Mouse (Mus musculus): ENCODE measurements around the gene Lhpp. TPM values are rescaled to one million over a fixed set of nuclear protein-coding genes. Genes with fewer than 3 reads are reported as not detected.

Gene Lhpp
- polyA plus RNA-seq, 1 experiment from 2014 or later: 14.5 TPM

DNA sequence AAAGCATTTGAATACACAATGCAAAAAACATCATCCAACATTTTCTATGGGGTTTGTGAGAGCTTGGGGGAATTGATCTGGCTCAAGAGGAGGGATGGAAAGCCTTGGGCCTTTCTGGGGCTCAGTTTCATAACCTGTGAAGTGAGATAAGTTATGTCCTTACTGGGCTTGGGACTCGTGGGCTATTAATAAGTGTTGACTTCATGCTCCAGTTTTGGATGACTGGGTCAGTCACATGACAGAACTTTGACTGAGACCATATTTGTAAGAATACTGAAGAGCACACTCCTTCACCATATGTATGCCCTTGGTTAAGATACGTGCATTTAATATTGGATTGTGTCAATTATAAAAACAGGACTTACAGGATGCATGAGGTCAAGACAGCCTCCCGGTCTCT is 17.0 kb downstream of the Lhpp start:
- Histone ChIP-seq H3K4me3 (no peak overlapping the region), H3K9ac (no peak overlapping the region), H3K4me1 (peaks cover 5% of the 10 kb centered on the region; the same call in 1 of the 2 replicates), H3K27ac (no peak overlapping the region), H3K4me2 (no peak overlapping the region), H3K9me3 (replicated peaks) (no peaks in the 10 kb centered on the region), H3K36me3 (ENCODE audit: poor library complexity, severe bottlenecking) (no peaks in the 10 kb centered on the region), H3K27me3 (0 out of 2 replicates have a peak, but pooled peaks cover 4% of the 10 kb centered on the region)
- WGBS: 93% methylated on average over 3 of the region's 3 CpGs
- no peak for ATAC-seq

DNA sequence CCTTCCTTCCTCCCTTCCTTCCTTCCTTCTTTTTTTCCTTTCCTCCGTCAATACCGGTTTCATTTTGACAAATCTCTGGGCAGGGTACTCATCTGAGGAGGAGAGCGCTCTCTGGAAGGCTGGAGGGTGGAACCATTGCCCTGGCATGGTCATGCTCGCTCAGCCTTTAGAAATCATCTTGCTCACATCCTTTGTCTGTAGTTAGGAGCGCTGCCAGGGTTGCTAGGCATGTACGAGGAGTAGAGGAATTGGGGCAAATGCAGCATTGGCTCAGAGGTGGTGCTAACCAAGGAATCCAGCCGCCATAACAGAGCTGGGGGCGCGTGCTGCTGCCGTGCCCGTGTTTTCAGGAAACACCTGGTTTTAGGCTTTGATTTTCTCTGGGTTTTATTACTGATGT is 20.9 kb downstream of the Lhpp start:
- no peak for ATAC-seq
- no peak overlapping the region for H3K4me2 ChIP-seq

DNA sequence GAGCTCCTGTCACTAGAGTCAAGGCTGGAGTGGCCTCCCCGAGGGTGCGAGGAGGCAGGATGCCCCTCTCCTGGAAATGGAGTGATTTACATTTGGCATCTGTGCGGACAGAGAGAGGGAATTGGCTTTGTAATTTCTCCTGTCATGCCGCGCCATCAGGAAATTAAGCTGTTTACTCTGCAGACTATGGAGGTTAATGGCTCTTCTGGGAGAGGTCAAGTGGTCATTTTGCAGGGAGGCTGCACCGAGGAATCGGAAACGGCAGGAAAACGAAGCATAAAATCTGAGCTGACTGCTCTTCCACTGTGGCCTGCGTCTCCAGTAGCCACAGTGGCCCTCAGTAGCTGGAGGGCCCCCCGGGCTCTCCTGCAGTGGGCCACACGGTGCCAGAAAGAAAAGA is 26.9 kb downstream of the Lhpp start:
- Histone ChIP-seq H3K9ac (no peak overlapping the region), H3K9me3 (replicated peaks) (no peaks in the 10 kb centered on the region), H3K4me2 (no peak overlapping the region), H3K4me3 (no peak overlapping the region), H3K27me3 (no peaks in the 10 kb centered on the region), H3K36me3 (ENCODE audit: poor library complexity, severe bottlenecking) (no peaks in the 10 kb centered on the region), H3K4me1 (peaks cover 10% of the 10 kb centered on the region), H3K27ac (no peak overlapping the region)
- 62% methylated on average over 12 of the region's 12 CpGs for WGBS
- no peak for ATAC-seq

More for the DNA sequence above, 20.9 kb downstream of the Lhpp start:
- Histone ChIP-seq H3K27ac (no peak overlapping the region), H3K36me3 (ENCODE audit: poor library complexity, severe bottlenecking) (no peaks in the 10 kb centered on the region), H3K9me3 (replicated peaks) (no peaks in the 10 kb centered on the region), H3K9ac (no peak overlapping the region), H3K27me3 (0 out of 2 replicates have a peak, but pooled peaks cover 4% of the 10 kb centered on the region), H3K4me1 (peaks cover 5% of the 10 kb centered on the region; the same call in 1 of the 2 replicates), H3K4me3 (no peak overlapping the region)
- 71% methylated on average over 11 of the region's 11 CpGs for WGBS

DNA sequence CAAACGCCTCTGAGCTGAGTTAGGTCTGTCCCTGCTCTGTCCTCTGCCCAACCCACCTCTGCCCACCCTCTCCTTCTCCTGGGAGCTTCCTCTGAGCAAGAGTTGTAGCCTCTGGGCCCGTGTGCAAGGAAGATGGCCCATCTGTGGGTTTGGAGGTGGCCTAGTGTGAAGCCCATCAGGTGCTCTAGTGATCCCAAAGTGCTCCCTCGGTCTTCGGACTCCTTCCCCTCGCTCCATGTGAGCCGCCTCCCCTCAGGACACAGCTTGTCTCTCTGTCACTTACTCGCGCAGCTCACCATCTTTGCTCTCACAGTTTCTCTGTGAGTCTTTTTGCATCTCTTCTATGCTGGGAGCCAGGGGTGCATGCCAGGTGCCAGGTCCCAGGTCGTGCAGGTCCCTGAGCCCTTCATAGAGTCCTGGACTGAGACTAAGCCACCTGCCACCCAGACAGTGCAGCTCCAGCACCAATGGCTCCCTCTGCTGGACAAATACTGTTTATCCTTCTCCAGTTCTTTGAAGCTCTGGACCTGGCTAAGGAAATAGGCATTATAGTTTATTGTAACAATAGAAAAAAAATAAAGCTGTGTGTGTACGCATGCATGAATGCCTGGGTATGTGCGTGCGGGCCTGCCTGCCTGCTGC is 28.1 kb downstream of the Lhpp start:
- no peaks in the 10 kb centered on the region for H3K27me3 ChIP-seq
- peak; percentile 85 for ATAC-seq
- H3K4me3 ChIP-seq: no peak overlapping the region
- H3K9me3 ChIP-seq (replicated peaks): no peaks in the 10 kb centered on the region
- no peaks in the 10 kb centered on the region for H3K36me3 ChIP-seq (ENCODE audit: poor library complexity, severe bottlenecking)
- no peak overlapping the region for H3K27ac ChIP-seq
- 60% methylated on average over 12 of the region's 12 CpGs for WGBS
- H3K4me2 ChIP-seq: no peak overlapping the region
- peaks cover 10% of the 10 kb centered on the region for H3K4me1 ChIP-seq
- H3K9ac ChIP-seq: no peak overlapping the region

DNA sequence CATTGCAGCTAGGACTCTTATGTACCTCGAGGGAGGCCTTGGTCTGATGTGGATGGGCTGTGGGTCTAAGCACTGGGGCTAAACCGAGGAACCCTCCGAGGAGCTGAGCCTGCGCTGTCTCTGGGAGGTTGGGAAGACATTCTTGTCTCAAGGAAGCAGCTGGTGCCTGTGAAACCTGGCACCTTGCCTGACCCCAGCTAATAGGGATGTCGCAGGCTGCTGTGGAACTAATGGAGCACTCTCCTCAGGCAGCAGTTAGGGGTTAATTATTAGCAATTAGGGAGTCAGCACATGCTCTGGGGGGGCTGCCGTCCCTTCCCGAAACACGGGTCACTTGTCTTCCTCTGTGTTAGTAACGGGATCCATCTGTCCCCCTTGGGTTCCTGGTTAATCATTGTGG is 30.5 kb downstream of the Lhpp start:
- no peak for ATAC-seq
- no peaks in the 10 kb centered on the region for H3K27me3 ChIP-seq
- no peak overlapping the region for H3K4me3 ChIP-seq
- peaks cover 10% of the 10 kb centered on the region for H3K4me1 ChIP-seq
- H3K36me3 ChIP-seq (ENCODE audit: poor library complexity, severe bottlenecking): no peaks in the 10 kb centered on the region
- no peak overlapping the region for H3K27ac ChIP-seq
- no peak overlapping the region for H3K9ac ChIP-seq
- WGBS: 39% methylated on average over 9 of the region's 9 CpGs
- no peak overlapping the region for H3K4me2 ChIP-seq
- no peaks in the 10 kb centered on the region for H3K9me3 ChIP-seq (replicated peaks)

DNA sequence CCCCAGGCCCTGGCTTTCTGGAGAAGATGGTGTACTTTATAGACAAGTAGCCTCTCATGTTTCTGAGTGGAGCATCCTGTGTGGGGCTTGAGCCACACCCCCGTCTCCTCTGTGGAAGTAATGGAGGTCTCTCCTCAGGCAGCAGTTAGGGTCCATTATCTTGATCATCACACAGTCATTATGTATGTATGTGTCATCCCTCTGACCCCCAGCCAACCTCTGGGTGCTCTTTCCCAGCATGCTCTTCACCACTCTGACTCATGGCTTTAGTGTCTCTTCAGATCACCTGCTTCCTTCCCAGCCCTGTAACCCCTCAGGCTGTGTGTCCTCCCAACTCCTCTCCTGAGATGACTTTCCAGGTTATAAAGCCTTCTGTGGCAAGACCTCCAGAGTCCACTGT is 31.2 kb downstream of the Lhpp start:
- Histone ChIP-seq H3K36me3 (ENCODE audit: poor library complexity, severe bottlenecking) (no peaks in the 10 kb centered on the region), H3K9ac (no peak overlapping the region), H3K9me3 (replicated peaks) (no peaks in the 10 kb centered on the region), H3K27ac (no peak overlapping the region), H3K4me1 (peaks cover 10% of the 10 kb centered on the region), H3K4me3 (no peak overlapping the region), H3K27me3 (no peaks in the 10 kb centered on the region), H3K4me2 (no peak overlapping the region)
- 94% methylated on average over 1 of the region's 1 CpGs for WGBS
- no peak for ATAC-seq

DNA sequence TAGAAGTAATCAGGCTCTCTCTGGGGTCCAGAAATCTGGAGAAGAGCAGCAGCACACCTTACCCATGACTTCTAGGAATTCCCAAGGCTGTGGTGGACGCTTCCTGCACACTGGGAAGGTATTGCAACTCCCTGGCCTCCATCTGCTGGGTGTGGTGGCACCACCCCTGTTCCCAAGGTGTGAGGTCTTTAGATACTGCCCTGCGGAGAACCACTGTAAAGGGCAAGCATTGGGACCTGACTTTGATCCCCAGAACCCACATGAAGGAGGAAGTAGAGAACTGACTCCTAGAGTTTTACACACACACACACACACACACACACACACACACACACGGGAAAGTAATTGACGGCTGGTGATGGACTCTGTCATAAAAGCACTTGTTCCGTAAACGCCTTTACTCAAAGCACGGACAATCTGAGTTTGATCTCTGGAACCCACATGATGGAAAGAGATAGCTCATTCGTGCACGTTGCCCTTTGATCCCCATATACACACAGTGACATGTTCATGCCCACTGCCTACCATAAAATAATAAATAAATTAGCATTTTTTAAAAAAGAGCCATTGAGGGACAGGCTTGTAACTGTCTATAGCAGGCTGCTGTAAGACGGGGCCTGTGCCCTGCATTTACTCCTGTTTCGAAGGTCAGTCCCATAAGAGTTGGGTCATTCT is 34.3 kb downstream of the Lhpp start:
- peaks cover 10% of the 10 kb centered on the region for H3K4me1 ChIP-seq
- H3K4me3 ChIP-seq: no peak overlapping the region
- no peaks in the 10 kb centered on the region for H3K9me3 ChIP-seq (replicated peaks)
- ATAC-seq: no peak
- H3K9ac ChIP-seq: no peak overlapping the region
- H3K27me3 ChIP-seq: no peaks in the 10 kb centered on the region
- H3K4me2 ChIP-seq: no peak overlapping the region
- no peaks in the 10 kb centered on the region for H3K36me3 ChIP-seq (ENCODE audit: poor library complexity, severe bottlenecking)
- H3K27ac ChIP-seq: no peak overlapping the region
- WGBS: 88% methylated on average over 11 of the region's 11 CpGs

DNA sequence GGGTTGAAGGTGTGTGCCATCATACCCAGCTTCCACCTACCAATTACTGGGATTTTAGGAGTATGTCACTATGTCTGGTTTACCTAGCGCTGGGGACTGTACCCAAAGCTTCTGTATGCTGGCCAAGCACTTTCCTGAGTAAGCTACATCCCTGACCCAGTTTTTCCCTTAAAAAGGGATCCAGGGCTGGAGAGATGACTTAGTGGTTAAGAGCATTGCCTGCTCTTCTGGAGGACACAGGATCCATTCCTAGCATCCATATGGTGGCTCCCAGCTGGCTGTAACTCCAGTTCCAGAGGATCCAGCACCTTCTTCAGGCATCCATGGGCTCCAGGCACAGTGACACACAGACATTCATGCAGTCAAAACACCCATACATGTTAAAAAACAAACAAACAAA is 36.1 kb downstream of the Lhpp start:
- Histone ChIP-seq H3K27ac (no peak overlapping the region), H3K36me3 (ENCODE audit: poor library complexity, severe bottlenecking) (no peaks in the 10 kb centered on the region), H3K9me3 (replicated peaks) (no peaks in the 10 kb centered on the region), H3K4me2 (no peak overlapping the region), H3K4me3 (no peak overlapping the region), H3K27me3 (no peaks in the 10 kb centered on the region), H3K9ac (no peak overlapping the region), H3K4me1 (peaks cover 1% of the 10 kb centered on the region)
- no peak for ATAC-seq
- 96% methylated on average over 1 of the region's 1 CpGs for WGBS

DNA sequence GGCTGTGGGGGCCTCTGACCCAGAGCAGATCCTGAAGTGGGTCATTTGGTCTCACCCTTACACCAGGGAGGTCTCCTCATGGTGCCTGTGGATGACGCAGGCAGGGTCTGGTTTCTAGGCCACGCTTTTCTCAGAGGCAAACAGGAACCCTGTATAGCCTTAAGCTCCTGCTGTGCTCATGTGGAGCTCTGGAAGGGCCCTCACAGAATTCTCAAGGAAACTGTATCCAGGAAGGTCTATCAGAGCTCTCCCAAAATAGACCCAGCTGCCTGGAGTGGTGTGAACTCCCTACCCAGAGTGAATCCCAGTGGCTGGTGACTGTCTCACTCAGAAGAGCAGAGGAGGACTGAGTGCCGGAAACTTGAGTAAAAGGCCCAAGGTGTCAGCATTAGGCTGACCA is 44.0 kb downstream of the Lhpp start:
- WGBS: 84% methylated on average over 3 of the region's 3 CpGs
- H3K4me1 ChIP-seq: peaks cover 36% of the 10 kb centered on the region

DNA sequence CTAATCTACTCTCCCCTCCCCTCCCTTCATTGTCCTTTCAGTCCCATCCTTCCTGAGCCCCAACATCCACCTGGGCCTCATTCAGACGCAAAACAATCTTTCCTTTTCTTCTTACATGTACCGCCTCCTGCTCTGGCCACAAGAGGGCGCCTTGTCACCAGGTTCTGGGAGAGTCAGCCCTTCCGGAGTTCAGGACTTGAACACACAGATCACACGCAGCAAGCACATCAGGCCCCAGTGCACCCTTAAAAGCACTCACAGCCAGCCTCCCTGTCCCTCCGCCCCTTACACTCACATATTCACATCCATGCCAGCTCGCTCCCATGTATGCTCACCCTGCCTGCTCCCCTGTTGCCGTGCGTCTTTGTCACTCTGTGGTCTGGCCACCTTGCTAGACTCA is 45.6 kb downstream of the Lhpp start:
- Histone ChIP-seq H3K27ac (peak overlapping the region; percentile 66; the same call in 1 of the 2 replicates), H3K9ac (no peak overlapping the region), H3K36me3 (ENCODE audit: poor library complexity, severe bottlenecking) (no peaks in the 10 kb centered on the region), H3K27me3 (peaks cover 8% of the 10 kb centered on the region; the same call in 1 of the 2 replicates), H3K9me3 (replicated peaks) (no peaks in the 10 kb centered on the region), H3K4me1 (peaks cover 46% of the 10 kb centered on the region), H3K4me3 (no peak overlapping the region), H3K4me2 (peak overlapping the region; percentile 10; the same call in 1 of the 2 replicates)
- ATAC-seq: peak; percentile 78
- WGBS: 8% methylated on average over 9 of the region's 9 CpGs

More for the DNA sequence above, 44.0 kb downstream of the Lhpp start:
- H3K4me3 ChIP-seq: no peak overlapping the region
- H3K9me3 ChIP-seq (replicated peaks): no peaks in the 10 kb centered on the region
- no peak overlapping the region for H3K4me2 ChIP-seq
- ATAC-seq: no peak
- peaks cover 6% of the 10 kb centered on the region; the same call in 1 of the 2 replicates for H3K27me3 ChIP-seq
- H3K27ac ChIP-seq: no peak overlapping the region
- H3K36me3 ChIP-seq (ENCODE audit: poor library complexity, severe bottlenecking): no peaks in the 10 kb centered on the region
- H3K9ac ChIP-seq: no peak overlapping the region

DNA sequence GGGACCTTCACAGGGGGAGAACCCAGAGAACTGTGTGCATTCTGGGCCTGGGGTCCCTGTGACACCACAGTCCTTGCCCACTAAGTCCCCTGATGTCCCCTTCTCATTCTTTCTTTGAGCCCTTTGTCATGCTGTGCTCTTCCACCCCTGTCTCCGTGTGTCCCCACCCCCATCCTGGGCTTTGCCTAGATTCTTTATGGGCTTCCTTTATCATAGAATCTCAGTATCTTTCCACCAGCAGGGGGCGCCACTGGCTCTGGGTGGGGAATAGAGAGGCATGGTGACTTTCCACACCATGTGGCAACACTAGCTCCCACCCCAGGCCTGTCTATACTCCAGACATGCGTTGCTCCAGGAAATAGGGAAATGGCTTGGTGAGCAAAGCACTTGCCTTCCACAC is 46.1 kb downstream of the Lhpp start:
- ATAC-seq: peak; percentile 72
- H3K4me3 ChIP-seq: no peak overlapping the region
- peak overlapping the region; percentile 66; the same call in 1 of the 2 replicates for H3K27ac ChIP-seq
- no peak overlapping the region for H3K9ac ChIP-seq
- H3K4me2 ChIP-seq: peak overlapping the region; percentile 10; the same call in 1 of the 2 replicates
- H3K9me3 ChIP-seq (replicated peaks): no peaks in the 10 kb centered on the region
- no peaks in the 10 kb centered on the region for H3K36me3 ChIP-seq (ENCODE audit: poor library complexity, severe bottlenecking)
- peaks cover 49% of the 10 kb centered on the region for H3K4me1 ChIP-seq
- H3K27me3 ChIP-seq: peaks cover 8% of the 10 kb centered on the region; the same call in 1 of the 2 replicates
- WGBS: 4% methylated on average over 3 of the region's 3 CpGs

DNA sequence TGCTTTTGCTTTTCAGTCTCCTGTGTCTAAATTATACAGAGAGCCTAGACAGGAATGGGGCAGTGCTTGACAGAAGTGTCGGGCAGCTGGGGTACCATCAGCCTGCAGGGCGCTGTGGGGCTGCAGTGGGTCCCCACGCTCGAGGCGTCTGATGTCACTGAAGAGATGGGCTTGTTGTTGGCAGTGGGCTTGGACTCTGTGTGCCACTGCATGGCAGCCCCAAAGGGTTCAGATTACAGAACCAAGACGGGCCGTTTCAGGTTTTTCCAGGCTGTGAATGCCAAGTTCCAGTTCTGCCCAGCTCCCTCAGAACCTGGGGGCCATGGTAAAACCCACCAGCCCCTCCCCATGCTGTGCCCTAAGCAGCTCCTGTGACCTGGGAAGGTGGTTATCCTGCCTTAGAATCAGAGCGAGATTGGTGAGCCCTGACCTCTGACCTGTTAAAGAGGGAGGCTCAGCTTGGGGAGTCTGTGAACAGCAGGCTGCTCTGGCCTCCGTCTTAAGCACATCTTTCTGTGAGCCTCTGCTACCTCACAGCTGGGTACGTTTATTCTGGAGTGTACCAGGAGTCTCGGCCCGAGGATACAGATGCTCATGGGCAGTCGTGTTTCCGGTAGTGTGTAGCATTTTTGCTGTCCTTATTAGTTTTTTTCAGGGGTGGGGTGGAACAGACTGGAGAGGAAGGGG is 47.1 kb downstream of the Lhpp start:
- no peaks in the 10 kb centered on the region for H3K9me3 ChIP-seq (replicated peaks)
- peaks cover 49% of the 10 kb centered on the region for H3K4me1 ChIP-seq
- H3K27ac ChIP-seq: no peak overlapping the region
- H3K27me3 ChIP-seq: peaks cover 17% of the 10 kb centered on the region; the same call in 1 of the 2 replicates
- H3K9ac ChIP-seq: peak overlapping the region; percentile 46; the same call in 1 of the 2 replicates
- H3K36me3 ChIP-seq (ENCODE audit: poor library complexity, severe bottlenecking): no peaks in the 10 kb centered on the region
- H3K4me3 ChIP-seq: no peak overlapping the region
- WGBS: 34% methylated on average over 14 of the region's 14 CpGs
- no peak overlapping the region for H3K4me2 ChIP-seq
- ATAC-seq: no peak

Data from forebrain, embryonic 13.5 days (tissue).